Mouse (Mus musculus) c-Kit-positive CD71-positive TER-119-positive erythroid progenitor cells, embryonic 14.5 days (primary cell): ENCODE measurements around the gene Uba2.
"Not testable (repeated sequence)": the region's sequence is repeated elsewhere in the genome, so short reads cannot be mapped to it uniquely, and the experiment has no call there.

ENCODE experiments used
- DNase-seq: peaks from one replicate; pipeline ENCODE4 v3.0.0-alpha.2; 2013; ENCODE audit warnings: low spot score

Gene Uba2

DNA sequence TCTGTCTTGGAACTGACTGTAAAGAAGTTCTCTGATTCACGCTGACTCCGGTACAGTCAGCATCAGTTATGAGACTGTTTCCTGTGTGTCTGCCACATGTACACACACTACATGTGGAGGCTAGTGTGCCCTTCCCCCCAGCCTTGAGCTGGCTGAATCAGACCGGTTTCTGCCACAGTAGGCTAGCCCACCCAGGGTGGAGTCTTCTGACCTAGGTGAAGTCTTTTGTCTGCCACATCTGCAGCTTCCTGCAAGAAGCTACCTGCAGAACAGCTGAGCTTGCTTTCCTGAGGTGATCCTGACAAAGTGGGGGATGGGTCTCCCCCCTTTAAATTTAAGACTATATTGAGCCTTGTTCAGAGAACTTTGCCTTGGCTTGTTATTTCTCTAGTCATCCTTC, at the start of gene Uba2:
TSS of gene Uba2 (minus strand) at position 146 of the 400 bp plus-strand sequence.
- no peak for DNase-seq

DNA sequence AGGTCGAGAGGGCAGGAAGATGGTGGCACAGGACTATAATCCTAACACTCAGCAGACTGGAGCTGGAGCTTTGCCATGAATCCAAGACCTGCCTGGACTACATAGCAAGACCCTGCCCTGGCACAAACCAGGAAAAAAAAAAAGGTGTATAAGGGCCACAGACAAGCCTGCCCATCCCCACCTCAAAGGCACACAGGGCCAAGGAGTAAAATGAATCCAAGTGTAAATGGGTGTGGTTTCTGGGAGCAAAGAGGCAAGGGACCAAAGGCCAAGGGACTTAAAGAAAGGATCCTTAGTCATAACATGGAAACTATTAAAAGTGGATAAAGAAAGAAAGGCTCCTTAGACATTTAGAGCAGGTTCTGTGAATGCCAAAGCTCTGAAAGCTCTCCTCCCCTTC, 49.1 kb upstream of the Uba2 start:
- DNase-seq, result no peak

- no peak for DNase-seq
Observed at GRCm38 (mm10) chr7:34216474-34216873, 47.1 kb upstream of the Uba2 start.

- no peak for DNase-seq
Observed at GRCm38 (mm10) chr7:34215481-34215880, 46.1 kb upstream of the Uba2 start.

DNA sequence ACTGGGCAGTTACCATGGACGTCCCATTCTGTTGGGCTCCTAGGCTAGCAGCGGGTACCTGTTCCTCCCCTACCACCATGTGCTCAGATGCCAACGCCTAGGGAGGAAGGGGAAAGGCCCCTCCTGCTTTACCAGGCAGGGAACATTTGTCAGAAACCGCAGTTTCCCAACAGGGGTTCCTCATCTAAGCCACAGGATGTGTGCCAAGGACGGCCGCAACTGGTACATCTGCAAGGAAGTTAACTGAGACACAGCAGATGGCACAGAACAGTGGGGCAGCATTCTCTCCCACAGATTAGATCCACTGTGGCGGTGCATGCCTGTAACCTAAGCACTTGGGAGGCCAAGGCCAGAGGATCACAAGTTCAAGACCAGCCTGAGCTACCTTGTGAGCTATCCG, 45.2 kb upstream of the Uba2 start:
- no peak for DNase-seq

DNA sequence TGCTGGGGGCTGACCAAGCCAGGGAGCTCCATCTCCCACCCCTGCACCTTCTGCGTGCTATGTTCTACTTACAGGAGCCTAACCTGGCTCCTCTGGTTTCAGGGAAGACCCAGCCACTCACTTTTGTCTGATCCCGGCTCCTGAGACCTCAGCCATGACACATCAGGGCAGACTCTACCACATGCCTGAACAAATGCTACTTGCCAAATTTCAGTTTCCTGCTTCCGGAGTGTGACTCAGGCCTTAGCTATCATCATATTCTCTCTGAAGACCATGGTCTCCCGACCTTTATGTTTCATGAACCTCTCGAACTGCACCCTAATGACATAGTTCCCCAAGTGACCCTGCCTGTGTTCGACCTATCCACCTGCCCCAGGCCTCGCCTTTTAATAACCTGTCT, 43.9 kb upstream of the Uba2 start:
- DNase-seq, result no peak

DNA sequence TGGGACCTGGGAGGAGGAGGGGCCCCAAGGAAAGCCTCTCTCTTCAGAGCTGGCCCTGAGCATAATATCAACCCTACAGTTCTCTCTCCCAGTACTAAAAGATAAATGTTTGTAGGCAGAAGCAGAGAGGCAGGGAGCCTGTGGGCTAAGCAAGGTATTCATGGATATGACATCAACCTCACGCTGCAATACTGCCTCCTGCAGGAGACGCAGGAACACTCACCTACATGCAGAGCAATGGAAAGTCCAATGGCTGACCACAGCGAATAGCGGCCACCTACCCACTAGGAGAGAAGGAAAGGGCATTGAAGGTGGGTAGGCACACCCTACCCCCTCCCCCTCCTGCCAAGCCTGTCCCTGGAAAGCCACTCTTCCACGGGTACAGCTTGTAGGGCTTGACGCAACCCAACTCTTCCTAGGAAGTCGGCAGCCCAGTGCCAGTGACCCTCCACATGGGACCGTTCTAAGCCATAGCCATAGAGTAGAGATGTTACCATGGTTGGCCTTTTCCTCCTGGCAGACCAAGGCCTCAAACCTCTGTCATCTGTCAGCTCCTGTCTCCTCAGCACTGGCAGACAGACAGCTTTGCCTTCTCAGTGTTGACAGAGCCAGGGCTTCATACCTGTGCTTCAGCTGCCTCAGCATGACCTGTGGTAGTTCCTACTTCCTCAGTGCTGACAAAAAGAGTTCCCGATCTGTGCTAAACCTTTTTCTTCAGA, 38.8 kb upstream of the Uba2 start:
- DNase-seq, result no peak

DNA sequence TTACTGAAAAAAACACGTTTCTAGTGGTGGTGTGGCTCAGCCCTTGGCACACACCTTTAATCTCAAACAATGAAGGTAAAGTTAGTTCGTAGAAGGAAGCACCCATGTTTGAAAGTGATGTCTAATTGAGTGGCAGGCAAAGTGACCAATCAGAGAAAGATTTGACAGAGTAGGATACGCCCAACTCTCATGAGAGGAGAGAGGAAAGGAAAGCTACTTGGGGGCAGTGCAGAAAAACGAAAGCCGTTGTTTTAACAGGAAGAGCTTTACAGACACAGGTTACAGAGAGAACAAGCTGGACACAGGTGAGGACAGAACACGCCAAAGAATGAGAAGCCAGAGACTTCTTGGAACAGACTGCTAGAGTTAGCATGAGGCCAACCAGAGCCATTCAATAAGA, 36.9 kb upstream of the Uba2 start:
- DNase-seq, result no peak

GRCm38 (mm10) chr7:34202147-34202546, 32.7 kb upstream of the Uba2 start:
- DNase-seq, result not testable (repeated sequence)

DNA sequence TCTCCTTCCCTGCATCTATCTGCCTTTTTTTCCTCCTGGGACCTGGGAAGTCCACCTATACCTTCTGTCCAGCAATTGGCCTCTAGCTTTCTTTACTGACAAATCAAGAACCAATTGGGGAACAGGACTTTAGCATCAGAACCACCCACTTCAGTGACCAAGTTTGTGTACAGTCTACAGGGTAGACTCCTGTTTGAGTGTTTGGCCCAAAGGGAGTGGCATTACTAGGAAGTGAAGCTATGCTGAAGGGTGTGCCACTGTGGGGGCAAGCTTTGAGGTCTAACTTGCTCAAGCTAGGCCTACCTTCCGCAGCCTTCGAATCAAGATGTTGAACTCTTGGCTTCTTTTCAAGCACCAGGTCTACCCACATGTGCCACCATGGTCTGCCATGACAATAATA, 31.4 kb upstream of the Uba2 start:
- DNase-seq, result no peak

DNA sequence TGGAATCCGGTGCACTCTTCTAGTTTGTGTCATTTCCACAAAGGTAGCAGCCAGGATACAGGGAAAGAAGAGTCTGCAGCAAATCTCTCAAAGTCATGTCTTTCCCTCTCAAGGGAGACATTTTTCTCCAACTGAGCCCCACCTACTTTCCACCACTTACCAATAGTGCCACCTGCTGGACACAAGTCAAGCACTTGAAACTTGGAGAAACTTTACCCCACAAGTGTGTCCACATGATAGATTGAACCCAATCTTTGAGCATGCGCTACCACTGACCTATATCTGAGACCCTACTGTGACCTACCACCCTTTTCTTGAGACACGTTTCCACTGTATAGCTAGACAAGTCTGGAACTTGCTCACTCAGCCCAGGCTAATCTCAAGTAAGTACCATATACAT, 28.9 kb upstream of the Uba2 start:
- peak; percentile 73 for DNase-seq

GRCm38 (mm10) chr7:34196132-34197128, 27.0 kb upstream of the Uba2 start, which contains the start of gene Pdcd2l:
Gene Pdcd2l (minus strand): TSS chr7:34196661.
- peak; percentile 87 for DNase-seq

GRCm38 (mm10) chr7:34195632-34196031, 26.2 kb upstream of the Uba2 start:
- DNase-seq, result peak; percentile 26

DNA sequence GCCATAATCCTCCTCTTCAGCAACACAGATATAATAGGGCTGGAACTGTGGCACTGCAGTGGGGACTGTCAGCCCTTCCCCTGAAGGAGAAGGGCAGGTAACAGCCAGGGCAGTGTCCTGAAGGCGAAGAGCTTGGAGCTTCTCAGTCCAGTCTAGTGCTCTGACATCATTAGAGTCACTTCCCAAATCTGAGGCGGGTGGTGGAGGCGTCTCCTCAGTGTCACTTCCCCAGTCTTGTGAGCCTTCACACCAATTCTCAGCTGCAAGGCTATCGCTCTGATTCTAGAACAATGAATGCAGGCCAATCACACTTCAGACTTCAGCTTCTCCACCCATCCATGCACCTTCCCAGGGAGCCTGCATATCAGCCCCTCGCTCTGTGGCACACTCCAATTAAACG, 23.4 kb upstream of the Uba2 start:
- no peak for DNase-seq

DNA sequence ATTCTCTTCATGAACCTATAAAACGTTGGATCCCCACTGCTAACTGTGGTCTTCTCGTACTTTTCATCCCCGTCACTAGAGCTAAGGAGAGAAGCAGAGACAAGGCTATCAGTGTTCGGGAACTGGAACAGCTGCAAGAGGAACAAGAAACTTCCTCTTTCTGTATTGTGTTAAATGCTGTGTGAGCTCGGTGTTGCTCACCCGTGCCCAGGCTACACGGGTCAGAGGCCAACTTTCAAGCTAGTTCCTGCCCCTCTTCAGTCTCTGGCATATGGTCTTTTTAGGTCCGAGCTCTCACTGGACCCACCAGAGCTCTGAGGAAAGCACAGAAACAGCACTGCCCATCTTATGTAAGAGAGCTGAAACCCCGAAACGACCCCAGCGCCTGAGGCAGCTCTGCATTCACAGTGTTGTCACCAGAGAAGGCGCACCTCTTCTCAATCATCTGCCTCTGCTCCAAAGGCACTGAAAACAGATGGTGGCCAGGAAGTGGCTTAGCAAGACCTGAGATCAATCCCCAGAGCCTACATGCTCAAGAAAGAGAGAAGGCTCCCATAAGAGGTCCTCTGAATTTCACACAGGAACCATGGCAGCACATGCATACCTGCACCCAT, 20.1 kb upstream of the Uba2 start:
- DNase-seq, result no peak

DNA sequence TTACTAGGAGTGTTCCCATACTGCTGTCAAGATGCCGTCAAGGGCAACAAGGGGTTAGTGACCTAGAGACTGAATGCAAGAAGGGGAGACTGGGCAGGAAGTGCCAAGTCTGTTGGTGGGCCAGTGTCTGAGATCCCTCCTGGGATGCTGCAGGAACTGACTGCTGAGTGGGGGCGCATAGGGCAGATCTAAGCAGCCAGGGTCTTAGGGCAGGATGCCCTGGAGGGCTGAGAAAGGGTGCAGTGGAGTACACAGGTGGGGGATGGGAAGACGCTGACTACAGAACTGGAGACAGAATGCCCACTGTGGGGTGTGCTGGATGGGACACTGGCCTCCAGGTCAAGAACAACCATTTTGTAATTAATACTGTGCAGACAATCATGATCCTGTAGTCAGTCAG, 14.4 kb upstream of the Uba2 start:
- DNase-seq, result no peak

GRCm38 (mm10) chr7:34183356-34183755, 14.0 kb upstream of the Uba2 start:
- no peak for DNase-seq

- not testable (repeated sequence) for DNase-seq
Observed at GRCm38 (mm10) chr7:34176241-34176640, 6.8 kb upstream of the Uba2 start.

- DNase-seq, result no peak
Observed at GRCm38 (mm10) chr7:34172251-34172650, 2.9 kb upstream of the Uba2 start.

- peak; percentile 85 for DNase-seq
Observed at GRCm38 (mm10) chr7:34168470-34169251, 738 bp downstream of the Uba2 start.

DNA sequence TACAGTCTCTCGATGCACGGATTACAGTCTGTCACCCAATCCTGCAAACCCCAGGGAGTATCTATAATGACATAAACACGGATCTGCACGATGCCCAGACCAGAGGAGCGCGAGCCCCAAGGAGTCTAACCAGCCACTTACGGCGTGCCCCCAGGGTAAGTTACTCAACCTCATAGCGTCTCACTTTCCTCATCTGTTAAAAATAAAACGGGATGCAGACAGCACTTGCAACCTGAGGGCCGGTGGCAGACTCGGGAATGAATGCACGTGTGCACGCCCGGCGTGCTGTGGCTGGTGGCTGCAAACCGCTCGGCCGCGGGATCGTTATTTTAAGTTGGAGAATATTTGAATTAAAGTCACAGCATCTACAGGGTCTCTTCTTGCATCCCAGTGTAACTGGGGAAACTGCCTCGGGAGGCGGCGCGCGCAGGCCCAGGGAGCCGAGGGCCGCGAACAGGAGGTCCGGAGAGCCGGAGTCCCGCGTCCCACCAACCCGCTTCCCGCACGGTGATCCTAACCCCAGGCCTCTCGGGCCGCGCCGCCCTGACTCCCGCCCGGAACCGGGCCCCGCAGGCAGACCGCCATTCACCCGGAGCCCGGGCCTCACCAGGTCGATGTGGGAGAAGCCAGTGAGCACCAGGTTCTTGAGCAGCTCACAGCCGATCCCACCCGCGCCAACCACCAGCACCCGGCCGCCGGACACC, 1.5 kb downstream of the Uba2 start:
- peak; percentile 39 for DNase-seq
